Mouse (Mus musculus) heart, adult 2 months (tissue): ENCODE measurements around the gene B3galt6.

ENCODE experiments used
- CTCF ChIP-seq: fragments of 200-600 bp; IDR thresholded peaks from 2 replicates; pipeline ENCODE4 v1.8.1; 2022; ENCODE audit warnings: antibody characterized with exemption, mild to moderate bottlenecking, moderate library complexity
- EP300 ChIP-seq: fragments of 200-500 bp; IDR thresholded peaks from 2 replicates; pipeline ENCODE4 v1.6.1; 2011; ENCODE audit warnings: low read depth, low read length, control low read depth; ENCODE audit not compliant: insufficient read depth
- POLR2A ChIP-seq: fragments of 200-500 bp; IDR thresholded peaks from 2 replicates; pipeline ENCODE4 v1.6.1; 2011; ENCODE audit warnings: mild to moderate bottlenecking, low read depth, low read length, control low read depth; ENCODE audit not compliant: insufficient read depth

- TF ChIP-seq CTCF: no peak
- no peak for TF ChIP-seq POLR2A
- no peak for TF ChIP-seq EP300
Measured at GRCm38 (mm10) chr4:156034901-156035300, 42.5 kb upstream of the B3galt6 start.
